Mouse (Mus musculus): ENCODE data around the gene Nrde2.

GRCm38 (mm10) chr12:100178898-100179440, 19.5 kb upstream of the Nrde2 start:
- no peak for TF ChIP-seq CTCF (IDR thresholded peaks at IDR 0.05; ENCODE audit: low read depth)
- TF ChIP-seq EP300 (IDR thresholded peaks at IDR 0.05; ENCODE audit: low read depth), result no peak
